Mouse (Mus musculus) E14TG2a.4 (cell line): ENCODE data around the gene Gfy.

Source experiments
- CTCF ChIP-seq: conservative IDR thresholded peaks from 2 replicates; pipeline ENCODE4 v1.5.1; 2014; ENCODE audit warnings: low read length
- NANOG ChIP-seq: IDR thresholded peaks from 2 replicates; pipeline ENCODE4 v1.6.1; 2014; ENCODE audit warnings: borderline replicate concordance, low read length, mixed read lengths

DNA sequence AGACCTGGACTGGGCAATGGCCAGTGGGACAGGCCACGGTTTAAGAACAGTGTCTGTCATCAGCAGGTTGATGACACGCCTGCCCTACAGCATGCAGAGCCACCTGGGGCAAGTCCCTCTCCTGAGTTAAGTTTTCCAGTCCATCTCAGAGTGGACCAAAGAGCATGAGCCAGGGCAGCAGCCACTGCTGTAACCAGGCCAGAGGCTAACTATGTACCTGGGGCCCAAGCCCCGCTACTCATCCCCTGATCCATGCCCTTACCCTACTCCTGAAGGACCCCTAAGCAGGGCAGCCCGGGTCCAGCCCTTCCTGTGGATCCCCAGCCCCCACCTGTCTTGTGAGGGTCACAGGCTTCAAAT is 16.8 kb upstream of the Gfy start:
- TF ChIP-seq CTCF (no peak), NANOG (no peak)
